Mouse (Mus musculus) stomach, embryonic 16.5 days (tissue): ENCODE results near the gene Gm10197. TPM values are rescaled to one million over a fixed set of nuclear protein-coding genes. Genes with fewer than 3 reads are reported as not detected.

ENCODE experiments used
- ATAC-seq: fragments of 200-750 bp; cut with Nextera tagmentation; 2 replicates; pipeline ENCODE4 v1.8.0; 2017; ENCODE audit warnings: moderate number of reproducible peaks, moderate TSS enrichment; ENCODE audit not compliant: insufficient read depth, low FRiP score
- H3K27ac ChIP-seq: fragments of 300-500 bp; sonication (generic); 2 replicates; pipeline ENCODE4 v1.5.1; 2014; ENCODE audit warnings: low read length
- H3K27me3 ChIP-seq: fragments of 300-500 bp; sonication (generic); 2 replicates; pipeline ENCODE4 v1.6.1; 2014; ENCODE audit warnings: low read length, control low read depth, mixed read lengths; ENCODE audit not compliant: control insufficient read depth, insufficient read depth
- H3K36me3 ChIP-seq: fragments of 300-500 bp; sonication (generic); 2 replicates; pipeline ENCODE4 v1.6.1; 2014; ENCODE audit warnings: low read length; ENCODE audit not compliant: control insufficient read depth, insufficient read depth
- H3K4me1 ChIP-seq: fragments of 300-500 bp; sonication (generic); 2 replicates; pipeline ENCODE4 v1.6.1; 2014; ENCODE audit warnings: low read length, control low read depth, mixed read lengths; ENCODE audit not compliant: control insufficient read depth, insufficient read depth
- H3K4me2 ChIP-seq: fragments of 300-500 bp; sonication (generic); 2 replicates; pipeline ENCODE4 v1.6.1; 2014; ENCODE audit warnings: low read depth, low read length, mixed read lengths
- H3K4me3 ChIP-seq: fragments of 300-500 bp; sonication (generic); replicated peaks from 2 replicates; pipeline ENCODE4 v1.5.1; 2014; ENCODE audit warnings: mild to moderate bottlenecking, low read length
- H3K9ac ChIP-seq: fragments of 300-500 bp; sonication (generic); 2 replicates; pipeline ENCODE4 v1.6.1; 2014; ENCODE audit warnings: low read length
- H3K9me3 ChIP-seq: fragments of 300-500 bp; sonication (generic); replicated peaks from 2 replicates; pipeline ENCODE4 v1.6.1; 2016; ENCODE audit warnings: low read length, control low read depth; ENCODE audit not compliant: control insufficient read depth
- WGBS: fragments of 180-500 bp; shearing (Covaris S2); extraction: QIAGEN DNeasy Blood & Tissue Kit; methylation state at CpG from one replicate; pipeline ENCODE4 v1.1.7; 2014; 5-methylcytosine and 5-hydroxymethylcytosine counted together
- polyA plus RNA-seq: library from polyadenylated mRNA; unstranded; fragments of >200 nt; fragmentation: Nextera tagmentation; extraction: Ambion mirVana; gene quantifications from 2 replicates; pipeline ENCODE4 v1.2.1, GENCODE M21; 2015

Gene Gm10197
- polyA plus RNA-seq, 1 experiment from 2014 or later: not detected

- Histone ChIP-seq H3K4me2 (no peak overlapping the region), H3K4me3 (no peak overlapping the region), H3K27ac (no peak overlapping the region), H3K27me3 (no peaks in the 10 kb centered on the region), H3K9me3 (no peaks in the 10 kb centered on the region), H3K9ac (no peak overlapping the region), H3K4me1 (peaks cover 6% of the 10 kb centered on the region), H3K36me3 (no peaks in the 10 kb centered on the region)
- ATAC-seq: no peak
- 67% methylated on average over 8 of the region's 8 CpGs for WGBS
Observed at GRCm38 (mm10) chr19:53408398-53408797, 36.8 kb upstream of the Gm10197 start.

- Histone ChIP-seq H3K27me3 (no peaks in the 10 kb centered on the region), H3K4me1 (peaks cover 2% of the 10 kb centered on the region), H3K9me3 (no peaks in the 10 kb centered on the region), H3K9ac (no peak overlapping the region), H3K4me3 (no peak overlapping the region), H3K4me2 (no peak overlapping the region), H3K27ac (no peak overlapping the region), H3K36me3 (no peaks in the 10 kb centered on the region)
- 68% methylated on average over 2 of the region's 2 CpGs for WGBS
- ATAC-seq: no peak
Observed at GRCm38 (mm10) chr19:53407350-53407749, 35.8 kb upstream of the Gm10197 start.

DNA sequence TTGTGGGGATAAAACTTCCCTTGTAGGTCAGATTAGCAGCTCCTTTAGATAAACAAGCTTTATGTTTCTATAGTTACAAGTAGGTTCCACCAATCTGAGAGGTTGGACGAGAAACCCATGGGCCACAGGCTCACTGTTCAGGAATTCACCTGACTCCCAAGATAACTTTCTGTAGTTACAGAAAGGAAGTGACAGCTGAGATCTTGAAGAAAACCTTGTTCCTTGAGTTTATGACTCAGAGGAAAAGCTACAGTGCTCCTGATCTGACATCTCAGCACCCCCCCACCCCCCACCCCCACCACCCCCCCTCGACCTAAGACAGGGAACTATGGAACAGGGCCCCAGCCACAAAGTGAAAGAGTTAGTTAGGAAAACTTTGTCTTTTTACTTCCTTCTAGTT is 34.2 kb upstream of the Gm10197 start:
- H3K27me3 ChIP-seq: no peaks in the 10 kb centered on the region
- H3K36me3 ChIP-seq: no peaks in the 10 kb centered on the region
- H3K9ac ChIP-seq: no peak overlapping the region
- no peak overlapping the region for H3K4me2 ChIP-seq
- 0 out of 2 replicates have a peak, but pooled peaks have one; percentile 23 for ATAC-seq
- no peak overlapping the region for H3K4me3 ChIP-seq
- H3K27ac ChIP-seq: no peak overlapping the region
- no peaks in the 10 kb centered on the region for H3K9me3 ChIP-seq
- H3K4me1 ChIP-seq: no peaks in the 10 kb centered on the region
- WGBS: 48% methylated on average over 2 of the region's 2 CpGs

DNA sequence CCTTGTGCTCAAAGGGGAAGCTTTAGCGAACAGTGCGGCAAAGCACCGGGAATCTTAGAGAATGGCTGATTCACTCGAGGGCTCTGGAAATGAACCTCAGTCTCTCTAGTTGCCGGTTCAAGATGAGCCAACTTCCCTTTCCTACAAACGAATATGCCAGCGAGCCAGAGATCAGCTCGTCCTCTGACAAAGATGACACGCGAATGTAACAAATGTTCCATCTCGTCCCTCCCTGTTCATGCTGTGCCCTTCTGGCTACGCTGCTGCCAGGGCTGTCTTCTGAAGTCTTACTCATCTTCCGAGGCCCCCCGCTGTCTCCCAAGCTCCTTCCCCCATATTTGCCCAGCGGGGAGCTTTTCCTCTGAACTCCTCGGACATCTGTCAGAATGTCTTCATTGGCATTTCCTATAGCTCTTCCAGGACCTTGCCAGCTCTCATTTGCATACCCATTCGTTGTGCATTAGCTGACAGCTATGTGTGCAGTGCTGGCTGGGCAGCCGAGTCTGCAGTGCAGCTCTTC is 33.3 kb upstream of the Gm10197 start:
- Histone ChIP-seq H3K27me3 (no peaks in the 10 kb centered on the region), H3K4me2 (no peak overlapping the region), H3K36me3 (no peaks in the 10 kb centered on the region), H3K9me3 (no peaks in the 10 kb centered on the region), H3K4me3 (no peak overlapping the region), H3K9ac (no peak overlapping the region), H3K4me1 (no peaks in the 10 kb centered on the region), H3K27ac (no peak overlapping the region)
- 79% methylated on average over 18 of the region's 18 CpGs for WGBS
- ATAC-seq: no peak

DNA sequence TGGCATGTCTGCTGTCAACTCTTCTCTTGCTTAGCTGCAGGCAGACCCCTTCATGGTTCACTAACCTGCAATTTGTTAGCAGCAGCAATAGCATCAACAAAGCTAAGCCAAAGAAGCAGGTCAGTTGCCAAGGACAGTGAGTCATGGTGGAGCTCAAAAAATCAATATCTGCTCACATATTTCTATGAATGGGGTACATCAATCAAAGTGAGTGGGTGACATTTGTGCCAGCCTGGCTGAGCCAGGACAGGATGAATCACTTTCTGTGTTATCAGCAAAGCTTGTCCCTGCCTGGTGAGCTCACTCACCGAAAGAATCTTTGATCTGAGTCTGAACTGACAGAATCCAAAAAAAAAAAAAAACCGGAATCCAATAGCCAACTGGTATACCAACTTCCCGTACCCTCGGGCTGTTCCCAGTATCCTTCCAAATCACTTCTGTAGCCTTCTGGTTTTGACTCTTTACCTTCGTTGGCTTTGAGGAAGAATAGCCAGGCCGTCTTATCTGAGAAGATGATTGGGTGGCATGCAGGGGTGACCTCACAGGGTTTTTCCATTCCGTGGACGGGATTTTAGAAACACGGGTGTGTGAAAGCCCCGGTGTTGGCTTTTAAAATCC is 32.8 kb upstream of the Gm10197 start:
- no peak overlapping the region for H3K4me2 ChIP-seq
- no peaks in the 10 kb centered on the region for H3K27me3 ChIP-seq
- WGBS: 79% methylated on average over 10 of the region's 10 CpGs
- no peak overlapping the region for H3K9ac ChIP-seq
- H3K4me1 ChIP-seq: no peaks in the 10 kb centered on the region
- H3K4me3 ChIP-seq: no peak overlapping the region
- no peaks in the 10 kb centered on the region for H3K36me3 ChIP-seq
- no peak for ATAC-seq
- no peaks in the 10 kb centered on the region for H3K9me3 ChIP-seq
- no peak overlapping the region for H3K27ac ChIP-seq

DNA sequence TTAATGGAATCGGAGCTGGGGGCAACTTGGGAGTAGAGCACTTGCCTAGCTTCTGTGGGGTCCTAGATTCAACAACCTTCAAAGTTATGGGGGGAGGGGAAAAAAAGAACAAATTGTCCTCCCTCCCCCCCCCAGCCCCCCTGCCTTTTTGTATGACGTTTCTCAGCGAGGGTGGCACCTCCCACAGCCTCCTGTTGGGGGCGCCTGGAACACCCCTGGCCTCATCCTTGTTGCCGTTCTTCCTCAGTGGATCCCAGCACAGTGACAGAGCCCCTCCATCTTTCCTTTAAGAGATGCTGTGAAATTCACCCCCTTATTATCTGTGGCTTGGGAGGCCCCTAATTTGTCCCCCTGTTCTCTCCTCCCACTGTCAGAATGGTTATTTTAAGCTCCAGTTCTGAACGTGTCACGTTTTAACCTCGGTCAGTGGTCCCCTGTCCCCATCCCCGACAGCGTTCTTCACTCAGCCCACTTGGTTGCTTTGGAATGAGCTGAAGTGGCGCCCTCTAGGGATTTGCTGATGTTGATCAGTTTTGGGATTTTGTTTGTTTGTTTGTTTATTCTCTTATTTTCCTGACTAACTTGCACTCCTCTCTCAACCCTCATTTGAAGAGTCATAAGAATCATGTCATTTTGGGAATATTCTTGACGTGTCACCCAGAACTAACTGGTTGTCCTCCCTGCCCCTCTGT is 31.3 kb upstream of the Gm10197 start:
- Histone ChIP-seq H3K9me3 (no peaks in the 10 kb centered on the region), H3K27ac (no peak overlapping the region), H3K4me3 (no peak overlapping the region), H3K27me3 (no peaks in the 10 kb centered on the region), H3K9ac (no peak overlapping the region), H3K4me2 (no peak overlapping the region), H3K4me1 (no peaks in the 10 kb centered on the region), H3K36me3 (no peaks in the 10 kb centered on the region)
- 56% methylated on average over 12 of the region's 12 CpGs for WGBS
- ATAC-seq: no peak

DNA sequence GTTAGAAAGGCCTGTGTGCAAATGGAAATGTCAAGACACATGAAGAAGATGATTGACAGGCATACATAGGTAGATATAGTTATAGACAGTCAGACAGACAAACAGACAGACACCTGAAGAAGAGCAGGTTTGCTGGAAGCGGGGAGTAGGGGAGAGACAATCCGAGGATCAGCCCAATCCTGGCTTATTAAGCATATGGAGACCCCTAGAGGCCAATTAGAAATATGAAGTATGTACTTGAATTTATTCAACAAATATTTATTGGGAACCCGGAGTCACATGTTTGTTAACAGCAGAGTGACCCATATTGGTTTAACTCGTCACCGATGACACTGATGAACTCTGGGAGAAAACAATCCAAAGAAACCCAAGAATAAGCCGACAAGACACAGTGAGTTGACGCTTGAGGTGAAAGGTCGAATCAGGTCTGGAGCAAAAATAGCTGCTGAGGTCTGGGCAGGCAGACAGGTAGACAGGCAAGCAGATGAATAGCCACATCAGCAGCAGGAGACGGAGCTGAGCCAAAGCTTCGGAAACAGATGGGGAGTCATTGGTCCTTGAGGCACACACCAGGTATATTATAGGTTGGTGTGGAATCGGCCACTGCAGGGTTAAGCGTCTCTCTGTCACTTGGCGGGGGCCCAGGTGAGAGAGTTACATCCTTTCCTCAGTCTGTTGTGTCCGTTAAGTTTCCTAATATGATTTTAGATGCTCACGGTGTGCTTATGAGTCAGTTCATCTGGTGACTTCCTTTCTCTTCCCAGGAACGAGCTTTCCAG is 29.0 kb upstream of the Gm10197 start:
- H3K9me3 ChIP-seq: no peaks in the 10 kb centered on the region
- no peak overlapping the region for H3K27ac ChIP-seq
- no peak overlapping the region for H3K4me3 ChIP-seq
- 77% methylated on average over 16 of the region's 16 CpGs for WGBS
- H3K4me2 ChIP-seq: no peak overlapping the region
- H3K4me1 ChIP-seq: no peaks in the 10 kb centered on the region
- H3K36me3 ChIP-seq: no peaks in the 10 kb centered on the region
- H3K27me3 ChIP-seq: no peaks in the 10 kb centered on the region
- H3K9ac ChIP-seq: no peak overlapping the region
- no peak for ATAC-seq

DNA sequence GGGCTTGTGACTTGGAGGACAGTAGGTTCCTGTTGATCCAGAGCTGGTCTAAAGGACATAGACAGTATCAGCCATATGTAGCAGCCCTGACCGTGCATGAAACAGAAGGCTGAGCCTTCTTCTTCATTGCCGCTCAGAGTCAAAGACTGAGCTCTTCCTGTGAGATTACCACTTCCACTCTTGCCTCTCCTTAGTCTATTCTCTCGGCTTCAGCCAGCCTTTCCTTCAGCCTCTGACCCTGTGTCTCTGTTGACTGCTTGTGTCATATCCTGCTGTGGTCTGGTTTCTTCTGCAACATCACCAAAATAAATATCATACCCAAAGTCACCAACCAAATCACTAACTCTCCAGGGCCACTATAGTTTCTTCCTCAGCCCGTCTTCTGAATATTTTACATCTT is 27.6 kb upstream of the Gm10197 start:
- no peak overlapping the region for H3K4me2 ChIP-seq
- no peak overlapping the region for H3K27ac ChIP-seq
- no peaks in the 10 kb centered on the region for H3K9me3 ChIP-seq
- H3K27me3 ChIP-seq: no peaks in the 10 kb centered on the region
- ATAC-seq: no peak
- 81% methylated on average over 4 of the region's 4 CpGs for WGBS
- no peaks in the 10 kb centered on the region for H3K4me1 ChIP-seq
- H3K4me3 ChIP-seq: no peak overlapping the region
- no peak overlapping the region for H3K9ac ChIP-seq
- H3K36me3 ChIP-seq: no peaks in the 10 kb centered on the region
